Mouse (Mus musculus) kidney, postnatal 10 days (tissue): ENCODE measurements at regions not wholly inside any gene's neighbourhood (a gene's known extent, or its start where the extent isn't known, plus 50 kb on each side); places are given as distances from the start of the nearest gene placed in this dataset.
"Not testable (repeated sequence)": the region's sequence is repeated elsewhere in the genome, so short reads cannot be mapped to it uniquely, and the experiment has no call there.

ENCODE experiments used
- DNase-seq: peaks from one replicate; pipeline ENCODE4 v3.0.0; 2021; ENCODE audit warnings: mixed read lengths

DNA sequence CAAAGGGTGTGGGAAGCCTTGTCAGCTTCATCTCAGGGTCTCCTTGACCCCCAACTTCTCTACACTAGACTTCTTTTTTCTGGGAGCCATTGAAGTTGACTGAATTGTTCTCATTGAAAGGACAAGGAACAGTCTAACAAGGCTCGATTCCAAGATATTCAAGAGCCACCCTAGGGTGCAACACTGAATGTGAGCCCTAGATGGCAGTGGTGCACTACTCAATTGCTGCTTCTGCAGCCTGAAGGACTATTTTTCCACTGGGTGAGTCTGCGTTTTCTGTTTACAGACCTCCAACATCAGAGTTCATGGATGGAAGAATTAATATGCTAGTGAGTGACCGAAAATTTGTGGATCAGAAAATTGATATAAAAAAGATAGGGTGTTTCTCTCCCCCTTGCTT lies 161.5 kb downstream of the Hpcal1 start:
- peak; percentile 72 for DNase-seq

DNA sequence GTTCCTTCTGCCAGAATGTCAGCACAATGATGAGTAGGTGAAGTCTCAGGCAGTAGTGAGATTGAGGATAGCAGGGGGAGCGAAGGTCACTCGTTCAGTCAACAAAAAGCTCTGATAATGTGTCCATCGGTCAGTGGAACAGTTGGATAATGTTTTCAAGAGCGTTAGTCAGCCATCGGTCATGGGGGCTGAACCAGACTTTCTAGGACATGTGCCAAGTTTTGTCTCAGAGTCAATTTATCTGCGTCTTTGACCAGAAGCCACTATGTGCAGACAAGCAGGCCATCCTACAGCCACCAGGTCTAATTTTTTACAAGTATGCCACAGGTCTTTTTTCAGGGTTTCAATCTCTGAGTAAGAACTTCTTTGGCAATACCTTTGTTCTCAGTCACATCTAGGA lies 181.8 kb downstream of the Hpcal1 start:
- DNase-seq = not testable (repeated sequence)

DNA sequence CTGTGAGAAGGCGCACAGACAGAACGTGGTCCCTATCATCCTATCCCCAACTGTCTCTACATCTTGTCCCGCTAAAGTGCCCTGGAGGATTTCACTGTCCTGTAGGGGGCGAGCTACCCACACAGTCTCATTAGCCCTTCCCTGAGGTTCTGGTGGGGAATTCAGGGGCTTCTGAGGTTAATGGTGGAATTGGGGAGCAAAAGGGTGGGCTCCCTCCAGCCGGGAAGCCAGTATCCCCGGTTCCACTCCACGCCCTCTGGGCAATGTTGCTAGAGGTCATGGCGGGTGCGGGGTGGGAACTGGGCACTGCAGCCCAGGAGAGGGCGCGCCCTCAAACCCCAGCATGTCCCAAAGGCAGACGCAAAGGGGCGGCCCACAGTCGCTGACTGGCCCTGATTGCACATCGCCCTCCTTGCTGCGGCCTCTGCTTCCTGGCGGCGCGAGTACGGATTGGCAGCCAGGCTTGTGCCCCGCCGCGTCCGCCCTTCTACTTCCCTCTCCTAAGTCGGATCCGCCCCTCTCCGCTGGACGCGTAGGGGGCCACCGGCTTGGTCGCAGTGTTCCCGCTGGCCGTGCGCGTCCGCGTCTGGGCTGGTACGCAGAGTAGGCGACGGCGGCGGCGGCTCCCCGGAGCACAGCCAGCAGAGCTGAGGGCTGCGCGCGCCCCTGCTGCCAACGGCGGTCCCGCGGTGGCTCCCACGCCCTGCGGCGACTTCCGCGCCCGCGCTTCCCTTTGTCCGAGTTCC lies 190.9 kb downstream of the Hpcal1 start:
- peak; percentile 94 for DNase-seq

DNA sequence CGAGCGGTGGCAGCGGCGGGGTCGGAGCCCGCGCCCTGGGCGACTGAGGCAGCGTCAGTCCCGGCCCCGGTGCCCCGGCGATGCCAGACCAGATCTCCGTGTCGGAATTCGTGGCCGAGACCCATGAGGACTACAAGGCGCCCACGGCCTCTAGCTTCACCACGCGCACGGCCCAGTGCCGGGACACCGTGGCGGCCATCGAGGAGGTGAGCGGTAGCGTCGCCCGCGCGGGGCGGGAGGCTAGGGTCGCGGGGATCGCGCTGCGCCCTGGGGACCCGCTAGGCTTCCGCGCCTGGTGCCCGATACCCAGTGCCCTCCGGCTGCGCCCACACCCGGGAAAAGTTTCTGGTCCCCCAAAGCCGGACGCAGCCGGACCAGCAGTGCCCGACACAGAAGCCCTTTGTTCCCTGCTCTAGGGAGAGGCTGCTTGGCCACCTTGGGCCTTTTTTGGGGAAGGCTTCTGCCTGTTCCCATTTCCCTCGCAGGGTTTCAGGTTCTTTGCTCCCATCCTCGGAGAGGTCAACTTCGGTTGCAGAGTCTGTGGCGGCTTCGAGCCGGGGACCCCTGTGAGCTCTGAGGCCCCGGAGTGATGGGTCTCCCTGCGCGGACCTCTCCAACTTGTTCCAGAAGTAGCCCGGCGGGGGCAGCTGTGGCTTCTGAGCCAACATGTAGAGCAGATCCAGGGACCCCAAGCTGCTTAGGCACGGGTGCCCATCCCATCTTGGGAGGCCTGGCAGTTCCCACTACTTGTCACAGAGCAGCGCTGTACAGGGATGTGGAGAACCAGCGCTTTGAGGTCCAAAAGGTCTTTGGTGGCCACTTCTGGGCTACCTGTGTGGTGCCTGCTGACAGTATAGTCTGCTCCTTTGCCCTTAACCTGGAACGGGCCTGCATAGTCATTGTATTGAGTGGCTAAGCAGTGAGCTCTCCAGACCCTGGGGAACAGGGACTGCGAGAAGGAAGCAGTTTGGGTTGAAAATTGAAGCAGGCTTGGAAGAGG lies 191.8 kb downstream of the Hpcal1 start:
- DNase-seq = peak; percentile 30

DNA sequence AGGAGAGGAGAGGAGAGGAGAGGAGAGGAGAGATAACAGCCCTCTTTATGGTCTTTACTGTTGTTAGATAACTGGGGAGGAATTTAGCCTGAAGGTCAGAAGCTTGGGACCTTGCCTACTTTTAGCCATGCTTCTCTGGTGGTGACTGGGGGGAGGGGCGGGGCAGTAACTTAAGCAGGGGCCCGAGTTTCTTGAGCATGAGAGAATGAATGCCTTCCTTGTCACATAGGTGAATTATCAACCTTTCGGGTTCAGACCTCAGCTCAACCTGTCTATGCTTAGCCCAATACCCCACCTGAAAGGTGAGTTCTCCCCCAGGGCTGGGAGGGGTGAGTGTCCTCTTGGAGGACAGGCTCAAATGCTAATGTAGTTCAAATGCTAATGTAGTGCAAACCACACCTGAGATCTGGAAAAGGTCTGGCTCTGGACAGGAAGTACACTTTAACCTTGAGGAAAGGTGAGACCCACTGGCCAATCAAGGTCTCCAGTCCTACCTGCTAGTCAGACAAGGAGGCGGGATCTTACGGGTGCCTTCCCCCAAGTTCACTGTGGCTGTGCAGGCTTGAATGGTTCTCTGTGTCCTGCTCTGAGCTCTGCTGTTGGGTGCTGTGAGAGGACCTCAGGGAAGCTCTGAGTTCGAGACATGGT lies 201.1 kb downstream of the Hpcal1 start:
- DNase-seq = not testable (repeated sequence)

DNA sequence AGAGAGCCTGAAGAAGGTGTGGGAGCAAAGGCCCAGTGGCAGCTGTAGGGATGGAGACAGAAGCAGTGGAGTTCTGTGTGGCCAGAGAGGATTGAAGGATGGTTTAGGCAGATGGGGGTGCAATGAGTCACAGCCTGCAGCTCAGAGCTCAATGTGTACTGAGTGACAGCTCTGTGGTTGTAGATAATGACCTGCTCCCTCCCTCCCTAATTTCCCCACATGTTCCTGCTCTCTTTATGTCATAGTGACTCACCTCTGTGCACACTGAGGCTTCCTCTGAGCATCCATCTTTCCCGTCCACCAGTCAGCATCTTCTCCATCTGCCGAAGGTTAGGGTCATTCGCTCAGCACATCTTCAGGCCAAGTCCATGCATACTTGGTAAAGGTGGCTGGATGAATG lies 222.4 kb downstream of the Hpcal1 start:
- DNase-seq = not testable (repeated sequence)
